Mouse (Mus musculus) adrenal gland (tissue): ENCODE measurements around the gene Arpp19.

Experiments
- intact Hi-C: fragments of 180-260 bp; cut with DNase I; formaldehyde crosslinking; loops from one replicate; pipeline ENCODE4 v1.15.1; 2025

The Arpp19 gene

DNA sequence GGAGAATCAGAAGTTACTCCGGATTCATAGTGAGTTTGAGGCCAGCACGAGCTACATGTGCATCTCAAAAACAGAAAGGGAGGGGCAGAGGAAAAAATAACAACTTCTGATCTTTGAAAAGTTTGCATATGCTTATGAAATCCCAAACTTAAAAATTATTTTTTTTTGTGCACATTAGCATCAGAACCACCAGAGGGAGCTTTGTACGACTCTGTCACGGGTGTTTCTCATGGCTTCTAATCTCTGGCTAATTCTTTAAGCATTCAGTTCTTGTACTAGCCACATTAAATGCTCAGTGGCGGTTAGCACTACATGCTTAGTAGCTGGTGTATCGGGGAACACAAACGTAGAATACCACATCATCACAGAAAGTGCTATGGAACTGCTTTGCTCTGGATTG is 4.3 kb upstream of the Arpp19 start:
- intact Hi-C loops, result loop anchor here (10.0 kb wide), 1 partner anchor 128 kb away; no protein-coding TSS in a partner anchor

- intact Hi-C loops, result loop anchor here (10.0 kb wide), 1 partner anchor 130 kb away; no protein-coding TSS in a partner anchor
These were observed 2.7 kb upstream of the Arpp19 start for GRCm38 (mm10) chr9:75034691-75035090.

GRCm38 (mm10) chr9:75035944-75036343 is 1.5 kb upstream of the Arpp19 start:
- intact Hi-C loops, result loop anchor here (10.0 kb wide), 1 partner anchor 131 kb away; no protein-coding TSS in a partner anchor

- intact Hi-C loops, result loop anchor here (10.0 kb wide), 1 partner anchor 134 kb away; no protein-coding TSS in a partner anchor
These were observed 909 bp downstream of the Arpp19 start for GRCm38 (mm10) chr9:75038357-75038688.

GRCm38 (mm10) chr9:75040566-75040965 is 3.2 kb downstream of the Arpp19 start:
- intact Hi-C loops, result no loop called here

DNA sequence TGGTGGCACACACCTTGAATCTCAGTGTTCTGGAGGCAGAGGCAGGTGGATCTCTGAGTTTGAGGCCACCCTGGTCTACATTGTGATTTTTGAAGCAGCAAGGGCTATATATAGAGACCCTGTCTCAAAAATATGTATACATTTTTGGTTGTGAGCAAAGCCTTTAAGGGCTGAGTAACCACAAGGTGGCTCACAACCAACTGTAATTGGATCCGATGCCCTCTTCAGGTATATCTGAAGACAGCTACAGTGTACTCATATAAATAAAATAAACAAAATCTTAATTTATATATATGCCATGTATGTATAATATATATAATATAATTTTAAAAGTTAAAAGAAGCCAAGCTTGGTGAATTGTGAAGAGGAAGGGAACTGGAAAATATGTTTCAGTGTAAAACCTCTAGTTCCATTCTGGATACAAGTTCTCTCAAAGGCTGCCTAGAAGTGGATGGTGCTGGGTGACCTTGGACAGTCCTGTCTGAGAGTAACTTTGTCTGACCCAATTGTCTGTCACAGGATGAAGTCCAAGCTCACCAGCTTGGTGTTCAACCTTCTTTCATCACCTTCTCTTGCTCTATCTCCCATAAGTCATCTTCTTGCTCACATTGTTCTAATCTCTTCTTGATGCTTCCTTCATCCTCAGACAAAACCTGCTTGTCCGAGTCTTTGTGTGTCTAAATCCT is 4.6 kb downstream of the Arpp19 start:
- intact Hi-C loops, result no loop called here

GRCm38 (mm10) chr9:75043191-75043590 is 5.8 kb downstream of the Arpp19 start:
- intact Hi-C loops, result no loop called here

GRCm38 (mm10) chr9:75047079-75047478 is 9.7 kb downstream of the Arpp19 start:
- intact Hi-C loops, result no loop called here

- intact Hi-C loops, result no loop called here
These were observed 11.7 kb downstream of the Arpp19 start for GRCm38 (mm10) chr9:75049100-75049499.

DNA sequence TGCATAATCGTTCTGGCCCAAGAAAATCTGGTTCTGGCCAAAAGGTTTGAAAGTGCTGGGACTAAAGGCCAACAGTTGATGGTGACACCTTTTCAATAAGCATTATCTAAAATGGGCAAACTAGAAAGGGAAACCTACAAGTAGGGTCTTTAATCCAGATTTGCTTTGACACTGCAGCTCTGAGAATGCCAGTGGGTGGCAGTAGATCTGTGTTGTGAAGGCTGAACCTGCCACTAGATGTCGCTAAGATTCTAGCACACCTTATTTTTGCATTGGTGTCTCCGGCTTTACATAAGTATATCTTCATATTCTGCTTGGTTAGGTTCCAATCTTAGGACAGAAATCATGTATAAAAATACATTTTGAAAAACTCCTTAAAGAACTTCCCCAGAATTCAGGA is 12.6 kb downstream of the Arpp19 start:
- intact Hi-C loops, result loop anchor here (2.0 kb wide), 1 partner anchor 231 kb away; no protein-coding TSS in a partner anchor

GRCm38 (mm10) chr9:75051841-75052240 is 14.4 kb downstream of the Arpp19 start:
- intact Hi-C loops, result loop anchor here (2.0 kb wide), 1 partner anchor 229 kb away; no protein-coding TSS in a partner anchor

GRCm38 (mm10) chr9:75055046-75055445 is 17.6 kb downstream of the Arpp19 start:
- intact Hi-C loops, result no loop called here

DNA sequence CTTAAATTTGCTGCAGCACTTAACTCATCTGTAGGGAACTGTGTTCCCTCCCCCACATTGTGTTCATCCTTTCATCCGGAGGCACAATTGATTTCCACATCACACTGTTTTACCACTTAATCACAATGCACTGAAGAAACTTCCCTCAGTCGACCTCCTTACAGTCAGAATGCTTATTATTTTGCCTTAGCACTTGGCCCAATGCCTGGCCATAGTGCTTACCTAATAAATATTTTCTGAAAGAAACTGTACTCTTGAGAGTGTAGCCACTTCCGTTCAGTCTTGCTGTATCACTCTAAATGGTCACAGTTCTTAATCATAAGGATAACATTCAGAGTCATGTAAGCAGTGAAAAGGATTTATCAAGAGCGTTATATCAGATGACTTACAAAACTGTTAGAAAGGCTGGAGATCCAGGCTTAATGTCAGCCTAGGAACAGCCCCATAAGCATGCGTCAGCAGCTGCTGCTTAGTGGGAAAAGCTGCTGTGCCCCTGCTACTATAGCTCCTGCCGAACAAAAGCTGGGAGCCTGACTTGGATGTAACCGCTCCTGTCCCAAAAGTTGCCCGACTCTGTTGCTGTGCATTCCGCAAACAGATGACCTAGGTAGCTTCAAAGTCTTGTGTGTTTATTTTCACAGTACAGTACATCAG is 27.4 kb downstream of the Arpp19 start:
- intact Hi-C loops, result no loop called here

- intact Hi-C loops, result loop anchor here (10.0 kb wide), 2 partner anchors 64 to 124 kb away; no protein-coding TSS in a partner anchor
These were observed 33.1 kb downstream of the Arpp19 start, which contains the start of gene Myo5a for GRCm38 (mm10) chr9:75070457-75071028. Gene Myo5a (plus strand): TSS chr9:75071015.

GRCm38 (mm10) chr9:75071029-75071705 is 33.8 kb downstream of the Arpp19 start:
- intact Hi-C loops, result loop anchor here (10.0 kb wide), 2 partner anchors 64 to 124 kb away; no protein-coding TSS in a partner anchor

DNA sequence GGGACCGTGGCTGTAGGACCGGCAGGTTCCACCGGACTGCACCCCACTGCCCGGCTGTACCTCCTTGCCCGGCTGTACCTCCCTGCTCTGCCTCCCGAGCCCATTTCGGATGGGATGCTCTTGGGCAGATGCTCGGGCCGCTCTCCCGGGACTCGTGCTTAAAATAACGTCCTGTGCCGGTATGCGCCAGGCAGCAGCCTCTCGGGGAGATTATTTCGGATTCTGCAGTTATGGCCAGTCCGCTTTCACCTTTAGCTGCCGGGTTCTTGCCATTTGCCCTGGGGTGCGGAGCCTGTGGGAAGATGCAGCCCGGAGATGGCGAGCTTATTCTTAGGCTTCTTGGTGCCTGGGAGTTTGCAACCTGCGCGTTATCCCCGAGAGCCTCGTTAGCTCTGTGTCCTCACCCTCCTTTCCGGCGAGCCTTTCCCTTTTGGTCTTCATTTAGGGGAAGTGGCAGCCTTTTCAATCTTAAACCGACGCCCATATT is 34.3 kb downstream of the Arpp19 start:
- intact Hi-C loops, result loop anchor here (10.0 kb wide), 2 partner anchors 63 to 123 kb away; no protein-coding TSS in a partner anchor

- intact Hi-C loops, result loop anchor here (10.0 kb wide), 2 partner anchors 62 to 122 kb away; no protein-coding TSS in a partner anchor
These were observed 34.9 kb downstream of the Arpp19 start for GRCm38 (mm10) chr9:75072361-75072760.

DNA sequence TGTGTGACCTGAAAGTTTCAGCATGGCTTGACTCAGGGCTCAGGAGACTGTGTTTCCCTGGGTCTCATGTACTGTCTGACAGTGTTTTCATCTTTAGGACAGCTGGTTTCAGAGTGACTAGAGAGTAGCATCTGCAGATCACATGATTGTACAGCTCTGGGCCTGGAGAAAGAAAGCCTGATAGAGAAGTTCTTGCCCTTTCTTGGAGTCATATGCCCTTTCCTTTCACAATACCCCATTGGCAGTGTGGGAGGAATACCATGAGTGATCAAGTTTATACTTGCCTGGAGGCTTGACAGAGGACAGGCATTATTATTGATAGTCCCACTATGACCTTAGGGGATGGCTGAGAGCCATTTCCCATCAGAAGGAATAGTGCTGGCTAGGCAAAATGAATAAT is 39.8 kb downstream of the Arpp19 start:
- intact Hi-C loops, result loop anchor here (10.0 kb wide), 2 partner anchors 58 to 118 kb away; no protein-coding TSS in a partner anchor

DNA sequence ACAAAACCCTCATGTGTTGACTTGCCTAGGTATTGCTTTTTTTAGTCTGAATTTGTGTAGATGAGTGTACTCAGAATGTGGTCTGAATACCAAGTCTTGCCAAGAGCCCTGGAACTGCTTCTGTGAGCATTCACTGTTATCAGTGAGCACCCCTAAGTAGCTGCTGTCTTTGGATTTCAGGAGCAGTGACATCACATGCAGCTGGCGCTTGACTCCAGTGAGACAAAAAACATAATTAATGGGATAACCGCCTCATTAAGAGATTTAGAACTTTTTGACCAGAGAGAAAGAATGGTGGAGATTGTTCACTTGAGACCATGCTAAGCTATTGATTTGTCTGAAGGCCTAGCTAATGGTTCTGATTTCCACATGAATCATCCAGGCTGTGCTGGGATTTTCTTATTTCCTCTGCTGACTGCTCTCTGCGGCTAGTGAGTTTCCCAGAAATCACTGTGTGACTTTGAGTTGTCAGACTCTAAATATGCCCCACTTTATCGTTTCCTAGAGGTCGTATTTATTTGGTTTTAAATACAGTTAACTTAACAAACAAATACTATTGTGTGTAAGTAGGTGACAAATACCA is 47.9 kb downstream of the Arpp19 start:
- intact Hi-C loops, result no loop called here

GRCm38 (mm10) chr9:75087823-75088222 is 50.4 kb downstream of the Arpp19 start:
- intact Hi-C loops, result no loop called here

- intact Hi-C loops, result no loop called here
These were observed 51.9 kb downstream of the Arpp19 start for GRCm38 (mm10) chr9:75089285-75089684.
